Mouse (Mus musculus) cerebellum, adult 11-12 months (tissue): ENCODE measurements around the gene Mon2.
"Not testable (repeated sequence)": the region's sequence is repeated elsewhere in the genome, so short reads cannot be mapped to it uniquely, and the experiment has no call there.

Experiments
- DNase-seq: peaks from one replicate; pipeline ENCODE4 v3.0.0; 2022

Gene Mon2

DNA sequence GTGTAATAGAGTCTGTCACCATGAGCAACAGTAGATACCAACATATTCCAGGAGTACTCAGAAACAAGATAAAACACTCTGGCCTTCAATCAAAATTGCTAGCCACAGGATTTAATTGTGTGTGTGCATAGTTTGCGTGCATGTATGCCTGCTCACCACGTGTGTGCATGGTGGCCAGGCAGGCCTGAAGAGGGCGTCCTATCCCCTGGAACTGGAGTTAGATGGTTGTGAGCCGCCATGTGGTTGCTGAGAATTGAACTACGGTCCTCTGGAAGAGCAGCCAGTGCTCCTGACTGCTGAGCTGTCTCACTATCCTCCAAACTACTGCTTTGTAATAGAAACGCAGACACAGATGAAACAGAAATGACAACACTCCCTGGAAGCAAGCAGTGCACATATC is 85.7 kb downstream of the Mon2 start:
- no peak for DNase-seq

DNA sequence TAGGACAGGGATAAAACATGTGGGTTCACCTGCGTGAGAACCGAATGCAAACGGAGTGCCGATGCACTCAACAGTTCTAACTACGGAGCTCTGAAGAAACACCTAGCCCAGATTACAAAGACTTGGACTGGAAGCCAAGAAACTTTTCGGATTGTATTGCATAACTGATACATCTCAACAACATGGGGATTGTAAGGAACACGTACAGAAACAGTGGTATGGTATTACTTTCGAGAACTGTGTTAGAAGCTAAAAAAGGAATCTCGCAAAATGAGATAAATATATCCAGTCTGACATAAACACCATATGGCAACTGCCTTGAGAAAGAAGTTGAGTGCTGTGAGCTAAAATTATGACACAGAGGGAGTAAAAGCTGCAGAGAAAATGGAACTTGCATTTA is 86.4 kb downstream of the Mon2 start:
- no peak for DNase-seq

- no peak for DNase-seq
Observed at GRCm38 (mm10) chr10:122988372-122988771, 87.9 kb downstream of the Mon2 start.

DNA sequence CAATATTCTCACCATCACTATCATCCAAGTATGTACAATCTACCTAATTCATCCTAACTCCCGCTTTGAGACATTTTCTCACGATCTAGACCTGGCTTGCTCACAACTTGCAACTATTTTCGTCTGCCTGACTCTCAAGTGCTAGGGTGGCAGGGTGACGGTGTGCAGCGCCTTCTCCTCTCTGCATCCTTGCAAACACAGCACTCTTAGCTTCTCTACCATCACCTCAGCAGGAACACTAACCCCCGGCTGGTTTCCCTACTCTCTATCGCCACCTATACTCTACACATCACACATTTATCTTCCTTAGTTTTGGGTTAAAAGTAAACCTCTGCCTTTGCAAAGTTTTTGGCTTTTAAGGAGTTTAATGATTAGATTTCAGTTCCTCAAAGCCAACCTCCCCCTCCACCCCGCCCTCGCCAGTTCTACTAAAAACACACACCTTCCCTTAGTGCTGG is 88.6 kb downstream of the Mon2 start:
- DNase-seq: peak; percentile 44

DNA sequence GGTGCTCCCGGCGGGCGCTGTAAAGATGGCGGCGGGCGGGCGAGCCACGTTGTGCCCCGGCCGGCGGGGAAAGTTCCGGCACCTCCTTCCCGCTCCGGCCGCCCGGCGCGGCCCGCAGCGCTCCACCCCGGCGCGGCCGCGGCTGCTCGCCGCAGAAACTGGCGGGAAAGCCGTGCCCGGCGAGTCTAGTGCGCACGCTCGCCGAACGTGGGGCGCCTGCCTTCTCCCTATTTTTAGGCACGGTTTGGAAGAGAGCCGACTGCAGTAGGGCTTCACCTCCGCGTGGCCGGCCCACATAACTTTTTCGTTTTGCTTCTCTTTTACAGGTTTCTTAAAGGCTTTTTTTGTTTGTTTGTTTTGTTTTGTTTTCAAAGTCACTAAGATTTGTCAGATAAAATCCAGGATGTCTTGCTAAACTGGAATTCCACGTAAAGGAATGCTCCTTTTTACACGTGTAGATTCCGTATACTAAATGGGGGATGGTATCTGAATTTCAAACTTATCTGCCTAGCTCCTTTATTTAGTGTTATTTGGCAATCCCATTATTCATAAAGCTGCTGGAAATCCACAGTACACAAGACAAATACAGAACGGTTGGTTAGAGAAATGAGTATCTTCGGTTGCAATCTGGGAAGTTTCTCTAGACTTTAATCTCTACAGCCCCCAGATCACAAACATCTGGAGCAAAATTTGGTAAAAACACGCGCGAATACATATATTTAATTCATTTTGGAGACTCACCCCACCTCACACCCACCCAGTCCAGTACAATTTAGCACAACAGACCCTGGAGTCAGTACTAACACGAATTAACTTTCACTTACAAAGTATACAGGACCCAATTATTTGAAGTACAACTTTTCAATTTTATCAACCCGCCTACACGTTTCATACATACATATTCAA is 89.7 kb downstream of the Mon2 start:
- DNase-seq: peak; percentile 87

GRCm38 (mm10) chr10:122985515-122986319 is 90.6 kb downstream of the Mon2 start:
- DNase-seq: peak; percentile 85

DNA sequence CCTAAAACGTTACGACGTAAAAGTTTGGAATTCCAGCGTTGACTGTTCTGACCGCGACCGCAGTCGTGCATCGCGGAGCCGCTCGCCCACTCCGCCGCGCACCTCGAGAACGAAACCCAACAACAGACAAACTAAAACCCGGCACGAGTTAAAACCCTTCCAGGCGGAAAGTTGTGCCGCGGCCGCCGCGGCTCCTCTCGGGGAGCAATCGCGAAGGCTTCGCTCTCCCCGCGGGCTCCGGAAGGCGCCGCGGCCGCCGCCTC is 91.1 kb downstream of the Mon2 start:
- no peak for DNase-seq

- DNase-seq: no peak
Observed at GRCm38 (mm10) chr10:122984531-122985251, 91.6 kb downstream of the Mon2 start.

GRCm38 (mm10) chr10:122983579-122984530 is 92.5 kb downstream of the Mon2 start:
- DNase-seq: no peak

DNA sequence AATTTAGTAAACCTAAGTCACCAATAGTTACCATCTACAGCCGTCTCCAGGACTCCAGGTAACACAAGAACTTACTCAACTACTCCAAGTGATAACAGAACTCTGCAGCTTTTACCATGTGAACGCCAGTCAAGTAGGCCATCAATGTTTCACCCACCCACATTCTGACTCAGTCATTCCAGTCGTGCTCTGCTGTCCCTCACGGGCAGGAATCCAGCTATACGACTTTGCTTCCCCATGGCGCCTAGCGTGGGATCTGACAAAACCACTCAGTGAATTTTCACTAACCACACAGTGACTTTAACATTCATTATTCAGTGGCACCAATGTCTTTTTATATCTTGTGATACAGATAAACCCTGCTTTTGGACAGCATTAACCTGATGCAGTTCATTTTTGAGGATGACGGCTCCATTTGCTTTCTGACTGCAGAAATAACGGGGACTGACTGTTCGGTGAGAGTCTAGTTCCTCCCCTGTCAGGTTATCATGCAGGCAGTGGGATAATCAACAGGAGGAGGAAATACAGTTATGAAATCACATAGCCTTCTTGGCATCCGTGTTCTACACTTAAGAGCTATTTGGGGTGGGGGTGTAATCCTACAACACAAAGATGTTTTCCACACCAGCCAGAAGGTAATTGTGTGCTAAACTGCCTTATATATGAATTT is 93.3 kb downstream of the Mon2 start:
- no peak for DNase-seq

- no peak for DNase-seq
Observed at GRCm38 (mm10) chr10:122980123-122980522, 96.2 kb downstream of the Mon2 start.

- no peak for DNase-seq
Observed at GRCm38 (mm10) chr10:122979356-122979755, 96.9 kb downstream of the Mon2 start.

GRCm38 (mm10) chr10:122976038-122976437 is 100.3 kb downstream of the Mon2 start:
- no peak for DNase-seq

- no peak for DNase-seq
Observed at GRCm38 (mm10) chr10:122973241-122973640, 103.1 kb downstream of the Mon2 start.

GRCm38 (mm10) chr10:122970188-122970587 is 106.1 kb downstream of the Mon2 start:
- no peak for DNase-seq

DNA sequence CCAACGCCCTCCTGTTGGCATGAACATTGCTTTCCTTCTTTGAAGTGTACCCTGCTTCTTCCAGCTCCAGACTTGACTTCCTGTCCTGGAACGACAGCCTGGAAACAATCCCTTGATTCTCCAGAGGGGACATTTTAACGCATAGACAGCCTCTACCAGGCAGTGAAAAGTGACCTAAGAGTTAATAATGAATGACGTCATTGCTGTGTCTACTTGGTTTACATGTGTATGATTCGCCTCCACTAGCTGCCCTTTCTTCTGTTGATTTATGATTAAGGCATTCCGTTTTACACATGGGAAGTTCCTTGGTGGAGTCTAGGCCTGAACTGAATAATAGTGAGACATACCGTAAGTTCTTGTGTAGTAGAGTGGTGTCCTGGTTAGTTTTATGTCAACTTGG is 109.9 kb downstream of the Mon2 start:
- DNase-seq: no peak

GRCm38 (mm10) chr10:122965650-122966049 is 110.7 kb downstream of the Mon2 start:
- not testable (repeated sequence) for DNase-seq

GRCm38 (mm10) chr10:122964241-122964636 is 112.1 kb downstream of the Mon2 start:
- DNase-seq: no peak

DNA sequence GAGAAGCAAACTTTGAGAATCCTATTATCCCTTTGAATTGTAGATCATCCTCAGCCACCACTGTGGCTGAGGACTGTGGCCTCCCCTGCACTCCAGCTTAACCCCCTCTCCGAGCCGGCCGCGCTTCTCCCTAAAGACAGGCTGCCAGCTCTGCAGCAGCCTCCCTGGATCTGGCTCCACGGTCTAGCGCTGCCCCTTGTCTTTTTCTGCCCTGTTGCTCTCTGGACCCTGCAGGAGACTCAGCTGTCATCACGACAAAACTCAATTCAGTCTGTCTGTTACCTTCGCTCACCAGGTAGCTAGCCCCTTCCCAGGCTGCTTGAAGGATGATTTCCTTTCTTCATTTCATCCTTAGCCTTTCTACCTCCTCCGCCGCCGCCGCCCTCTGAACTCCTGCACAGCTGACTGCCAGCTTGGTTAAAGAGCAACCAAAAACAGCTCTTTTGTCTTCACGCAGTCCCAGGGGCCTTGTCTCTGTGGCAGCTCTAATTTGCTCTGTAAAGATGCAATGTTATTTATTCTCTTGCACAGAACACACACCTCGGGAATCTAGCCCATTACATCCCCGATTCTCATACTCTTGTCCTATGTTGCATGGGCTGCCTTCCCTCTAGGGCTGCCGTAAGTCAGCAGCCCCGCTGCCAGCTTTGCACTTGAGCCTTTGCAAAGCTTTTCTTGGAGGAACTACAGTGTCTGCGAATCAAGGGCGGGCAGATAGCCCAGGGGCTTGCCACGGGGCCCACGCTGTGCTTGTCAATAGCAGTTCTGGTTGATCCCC is 112.7 kb downstream of the Mon2 start:
- no peak for DNase-seq

GRCm38 (mm10) chr10:122962651-122963050 is 113.7 kb downstream of the Mon2 start:
- DNase-seq: no peak

GRCm38 (mm10) chr10:122961494-122961893 is 114.8 kb downstream of the Mon2 start:
- DNase-seq: no peak
